Mouse (Mus musculus) liver, embryonic 16.5 days (tissue): ENCODE results near the gene Khsrp. TPM values are rescaled to one million over a fixed set of nuclear protein-coding genes. Genes with fewer than 3 reads are reported as not detected.

ENCODE experiments used
- ATAC-seq: fragments of 200-750 bp; cut with Nextera tagmentation; 2 replicates; pipeline ENCODE4 v1.8.0; 2017; ENCODE audit warnings: low read depth, mild to moderate bottlenecking, moderate number of reproducible peaks, moderate library complexity
- H3K27ac ChIP-seq: fragments of 300-500 bp; sonication (generic); 2 replicates; pipeline ENCODE4 v1.5.1; 2014; ENCODE audit warnings: mild to moderate bottlenecking, low read length
- H3K27me3 ChIP-seq: fragments of 300-500 bp; sonication (generic); 2 replicates; pipeline ENCODE4 v1.6.1; 2014; ENCODE audit warnings: low read depth, low read length, mixed read lengths; ENCODE audit not compliant: control insufficient read depth, insufficient read depth
- H3K36me3 ChIP-seq: fragments of 300-500 bp; sonication (generic); 2 replicates; pipeline ENCODE4 v1.6.1; 2014; ENCODE audit warnings: mild to moderate bottlenecking; ENCODE audit not compliant: control insufficient read depth, insufficient read depth
- H3K4me1 ChIP-seq: fragments of 300-500 bp; sonication (generic); 2 replicates; pipeline ENCODE4 v1.6.1; 2014; ENCODE audit warnings: low read depth, low read length, mixed read lengths; ENCODE audit not compliant: control insufficient read depth
- H3K4me2 ChIP-seq: fragments of 300-500 bp; sonication (generic); 2 replicates; pipeline ENCODE4 v1.6.1; 2014; ENCODE audit warnings: low read depth, low read length, mixed read lengths
- H3K4me3 ChIP-seq: fragments of 300-500 bp; sonication (generic); 2 replicates; pipeline ENCODE4 v1.5.1; 2014; ENCODE audit warnings: low read depth, mild to moderate bottlenecking, low read length
- H3K9ac ChIP-seq: fragments of 300-500 bp; sonication (generic); 2 replicates; pipeline ENCODE4 v1.6.1; 2014; ENCODE audit warnings: low read depth, low read length
- H3K9me3 ChIP-seq: fragments of 300-500 bp; sonication (generic); replicated peaks from 2 replicates; pipeline ENCODE4 v1.6.1; 2016; ENCODE audit warnings: low read length; ENCODE audit not compliant: control insufficient read depth
- WGBS: fragments of 180-500 bp; shearing (Covaris S2); extraction: QIAGEN DNeasy Blood & Tissue Kit; methylation state at CpG from one replicate; pipeline ENCODE4 v1.1.7; 2014; ENCODE audit not compliant: insufficient replicate concordance; 5-methylcytosine and 5-hydroxymethylcytosine counted together
- polyA plus RNA-seq: library from polyadenylated mRNA; unstranded; fragments of >200 nt; fragmentation: Nextera tagmentation; extraction: Ambion mirVana; gene quantifications from 2 replicates; pipeline ENCODE4 v1.2.1, GENCODE M21; 2015

Khsrp gene
- polyA plus RNA-seq, 1 experiment from 2014 or later = 9.6 TPM

DNA sequence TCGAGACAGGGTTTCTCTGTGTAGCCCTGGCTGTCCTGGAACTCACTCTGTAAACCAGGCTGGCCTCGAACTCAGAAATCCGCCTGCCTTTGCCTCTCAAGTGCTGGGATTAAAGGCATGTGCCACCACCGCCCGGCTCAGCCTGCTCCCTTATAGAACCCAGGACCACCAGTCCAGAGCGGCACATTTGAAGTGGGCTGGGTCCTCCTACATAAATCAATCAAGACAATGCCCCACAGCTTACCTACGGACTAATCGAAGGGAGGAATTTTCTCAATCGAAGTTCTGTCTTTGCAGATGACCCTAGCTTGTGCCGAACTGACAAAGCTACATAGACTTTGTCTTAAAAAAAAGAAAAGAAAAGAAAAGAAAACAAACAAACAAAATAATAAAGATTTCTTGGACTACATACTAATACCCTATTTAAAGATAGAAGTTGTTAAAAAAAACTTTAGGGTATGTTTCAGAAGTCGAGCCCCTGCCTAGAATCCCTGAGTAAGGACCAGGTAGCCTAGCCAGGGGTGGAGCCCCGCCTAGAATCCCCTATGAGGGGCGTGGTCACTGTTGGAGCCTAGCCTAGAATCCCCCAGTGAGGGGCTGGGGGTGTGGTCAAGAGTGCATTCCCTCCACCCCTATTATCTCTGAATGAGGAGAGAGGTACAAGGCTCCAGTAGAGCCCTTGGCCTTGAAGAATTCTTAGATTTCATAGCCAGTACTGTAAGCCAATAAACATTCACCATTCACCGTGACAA is 57.2 kb downstream of the Khsrp start:
- 56% methylated on average over 13 of the region's 14 CpGs for WGBS
- Histone ChIP-seq H3K9ac (no peak overlapping the region), H3K27ac (no peak overlapping the region), H3K4me3 (no peak overlapping the region), H3K4me2 (no peak overlapping the region), H3K4me1 (no peaks in the 10 kb centered on the region), H3K9me3 (no peaks in the 10 kb centered on the region), H3K27me3 (peaks cover 4% of the 10 kb centered on the region; the same call in 1 of the 2 replicates), H3K36me3 (no peaks in the 10 kb centered on the region)
- no peak for ATAC-seq

Other genes starting within 250 kb of the Khsrp start
- 12.4 and 12.6 TPM in 2 replicates for gene Rfx2, start 200.5 kb downstream of the Khsrp start, polyA plus RNA-seq
- not detected in 2 replicates for gene Acsbg2, start 157.1 kb downstream of the Khsrp start, polyA plus RNA-seq
- 0.02 and 0.05 TPM in 2 replicates for gene 1700061G19Rik, start 156.0 kb downstream of the Khsrp start, polyA plus RNA-seq
- 6.2 and 7.6 TPM in 2 replicates for gene Mllt1, start 96.1 kb downstream of the Khsrp start, polyA plus RNA-seq
- gene Acer1, start 49.4 kb downstream of the Khsrp start, polyA plus RNA-seq = not detected in 2 replicates
- 62.4 and 62.7 TPM in 2 replicates for gene Clpp, start 41.2 kb downstream of the Khsrp start, polyA plus RNA-seq
- 15.9 and 19.6 TPM in 2 replicates for gene Alkbh7, start 34.2 kb downstream of the Khsrp start, polyA plus RNA-seq
- not detected in 2 replicates for gene Pspn, start 31.5 kb downstream of the Khsrp start, polyA plus RNA-seq
- 45.4 and 47.0 TPM in 2 replicates for gene Gtf2f1, start 20.2 kb downstream of the Khsrp start, polyA plus RNA-seq
- 0.13 and 0.21 TPM in 2 replicates for gene Gm17949, start 20.1 kb downstream of the Khsrp start, polyA plus RNA-seq
- gene Slc25a41, start 10.1 kb upstream of the Khsrp start, polyA plus RNA-seq = not detected in 2 replicates
- gene Crb3, start 27.6 kb upstream of the Khsrp start, polyA plus RNA-seq = 12.1 and 13.1 TPM in 2 replicates
- 4.4 and 7.0 TPM in 2 replicates for gene Slc25a23, start 28.3 kb upstream of the Khsrp start, polyA plus RNA-seq
- gene Dennd1c, start 47.0 kb upstream of the Khsrp start, polyA plus RNA-seq = 4.0 and 4.3 TPM in 2 replicates
- gene Tubb4a, start 56.3 kb upstream of the Khsrp start, polyA plus RNA-seq = 0.36 and 0.60 TPM in 2 replicates
- 0.48 and 0.67 TPM in 2 replicates for gene Tnfsf9, start 73.8 kb upstream of the Khsrp start, polyA plus RNA-seq
- not detected in 2 replicates for gene Cd70, start 118.3 kb upstream of the Khsrp start, polyA plus RNA-seq
- gene Tnfsf14, start 162.7 kb upstream of the Khsrp start, polyA plus RNA-seq = 1.3 and 1.4 TPM in 2 replicates
- 494 and 609 TPM in 2 replicates for gene C3, start 196.6 kb upstream of the Khsrp start, polyA plus RNA-seq
- 11.4 and 12.6 TPM in 2 replicates for gene Gpr108, start 216.9 kb upstream of the Khsrp start, polyA plus RNA-seq
- 10.4 TPM in 2 replicates for gene Trip10, start 217.9 kb upstream of the Khsrp start, polyA plus RNA-seq
- 13.7 and 14.4 TPM in 2 replicates for gene Vav1, start 247.6 kb upstream of the Khsrp start, polyA plus RNA-seq